Mouse (Mus musculus) B cell, adult 67 days (primary cell): ENCODE measurements around the gene Nhsl2. TPM values are rescaled to one million over a fixed set of nuclear protein-coding genes. Genes with fewer than 3 reads are reported as not detected.

Source experiments
- total RNA-seq, 2 experiments: library from RNA; stranded (reverse); gene quantifications; 4 replicates each; pipeline ENCODE4 v1.2.4; 2023

Gene Nhsl2
- 1 to 10 TPM in 1 of 2 experiments, under 1 TPM in 1; 0.32 to 1.1 TPM for total RNA-seq

DNA sequence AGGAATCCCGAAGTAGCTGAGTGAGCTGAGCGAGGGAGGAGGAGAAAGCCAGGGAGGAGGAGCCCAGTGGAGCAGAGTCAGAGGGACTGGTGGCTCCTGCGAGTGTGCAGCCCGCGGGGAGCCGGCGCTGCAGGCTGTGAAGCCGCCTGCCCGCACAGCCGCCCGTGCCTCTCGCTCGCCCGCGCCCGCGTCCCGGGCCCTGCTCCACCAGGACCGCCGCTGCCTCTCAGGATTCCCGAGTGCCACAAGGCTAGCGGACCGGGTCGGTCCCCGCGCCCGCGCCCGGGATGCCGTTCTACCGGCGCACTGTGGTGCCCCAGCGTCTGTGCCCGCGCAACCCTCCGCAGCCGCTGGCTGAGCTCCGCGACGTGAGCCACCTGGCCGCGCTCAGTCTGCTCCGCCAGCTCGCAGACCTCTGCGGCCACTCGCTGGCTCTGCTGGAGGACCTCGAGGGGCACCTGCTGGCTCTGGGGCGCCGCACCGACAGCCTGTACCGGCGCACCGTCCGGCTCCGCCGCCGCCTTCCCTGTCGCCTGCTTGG, at the start of gene Nhsl2:
Gene Nhsl2 (plus strand): TSS at position 105 of the 541 bp plus-strand sequence.

DNA sequence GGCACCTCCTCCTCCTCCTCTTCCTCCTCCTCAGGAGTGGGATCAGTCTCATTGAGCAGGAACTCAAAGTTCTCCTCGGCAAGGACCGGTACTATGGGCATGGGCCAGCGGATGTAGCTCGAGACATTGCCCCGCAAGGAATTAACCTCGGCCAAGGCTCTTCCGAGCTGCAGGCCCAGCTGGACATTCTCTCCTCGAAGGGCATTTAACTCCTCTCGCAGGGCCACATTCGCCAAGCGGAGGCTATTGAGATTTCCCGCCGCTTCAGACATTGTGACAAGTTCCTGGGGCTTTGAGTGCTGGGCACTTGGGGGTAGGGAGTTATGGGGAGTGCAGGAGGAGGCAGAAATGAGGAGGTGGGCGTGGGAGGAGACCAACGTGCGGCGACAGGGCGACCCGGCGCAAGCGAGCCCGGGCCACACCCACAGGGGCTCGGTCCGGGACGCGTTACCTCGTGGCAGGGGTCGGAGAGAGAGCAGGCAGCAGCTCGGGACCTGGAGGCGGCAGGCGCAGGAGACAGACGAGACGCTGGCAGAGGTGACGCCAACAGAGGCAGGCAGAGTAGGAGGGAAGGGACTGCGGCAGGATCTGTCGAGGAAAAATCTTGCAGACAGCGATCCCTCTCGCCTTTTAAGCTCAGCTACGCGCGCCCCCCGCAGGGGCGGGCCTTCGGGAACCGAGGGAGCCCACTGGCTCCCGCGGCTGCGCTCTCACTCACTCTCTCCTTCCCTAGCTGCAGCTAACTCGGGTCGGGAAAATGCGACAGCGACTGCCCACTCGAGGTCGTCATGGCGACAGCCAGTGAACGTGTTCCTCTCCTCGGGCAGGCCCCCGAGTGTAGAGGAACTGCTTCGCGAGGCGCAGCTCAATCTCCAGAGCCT, 221.6 kb downstream of the Nhsl2 start, which contains the start of gene Rtl5:
Gene Rtl5 (minus strand): TSS at position 714 of the 881 bp plus-strand sequence.

DNA sequence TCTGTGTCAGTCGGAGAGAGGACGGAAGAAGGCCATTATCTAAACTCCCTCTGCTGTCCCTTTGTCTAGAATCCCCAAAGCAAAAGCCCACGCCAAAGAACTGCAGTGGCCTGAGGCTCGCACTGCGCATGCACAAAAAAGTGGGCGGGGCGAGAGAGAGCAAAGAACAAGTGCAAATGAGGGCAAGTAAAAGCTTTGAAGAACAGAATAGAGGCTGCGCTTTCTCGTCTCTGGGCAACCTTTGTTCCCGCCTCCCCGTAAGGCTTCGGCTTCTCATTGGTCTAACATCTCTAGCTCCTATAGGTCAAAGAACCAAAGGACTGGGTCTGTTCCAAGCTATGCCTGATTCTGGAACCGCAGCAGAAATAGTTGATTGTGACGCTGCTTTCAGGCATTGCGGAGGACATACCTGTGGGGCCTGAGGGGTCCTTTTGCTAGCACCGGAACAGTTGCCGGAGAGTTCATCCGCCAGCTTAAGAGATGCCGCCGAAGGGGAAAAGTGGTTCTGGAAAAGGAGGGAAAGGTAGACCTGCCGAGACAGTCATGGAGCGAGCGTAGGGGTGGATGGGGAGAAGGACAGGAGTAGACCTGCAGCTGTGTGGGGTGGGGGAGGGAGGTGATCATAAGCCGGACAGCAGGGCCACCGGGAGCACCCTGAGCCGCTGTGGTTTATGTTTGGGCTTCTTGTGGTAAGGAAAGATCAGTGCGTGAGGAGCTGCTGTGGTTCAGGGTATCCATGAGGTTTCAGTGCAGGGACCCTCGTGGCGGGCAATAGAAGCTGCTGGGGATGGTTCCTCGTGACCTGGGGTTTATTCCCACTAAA, 270.1 kb downstream of the Nhsl2 start, which contains the start of gene Pin4:
Gene Pin4 (plus strand): TSS at position 406 of the 823 bp plus-strand sequence.

Other genes starting within 250 kb of the Nhsl2 start
- 100 to 1,000 TPM; 254 to 283 TPM for gene Ogt, start 209.3 kb upstream of the Nhsl2 start, total RNA-seq
- gene Cxcr3, start 115.1 kb upstream of the Nhsl2 start, total RNA-seq: 1 to 10 TPM in 1 of 2 experiments, under 1 TPM in 1; 0.53 to 2.5 TPM
- gene Gm4779, start 55.0 kb upstream of the Nhsl2 start, total RNA-seq: not detected
- gene 8030474K03Rik, start 54.7 kb upstream of the Nhsl2 start, total RNA-seq: not detected
- 1 to 10 TPM; 2.4 to 2.8 TPM for gene Rtl5, start 221.9 kb downstream of the Nhsl2 start, total RNA-seq